ENCODE assay signal across 13 mouse cellular contexts in genomic region chr12:76459032-76459431, GRCm38 (mm10). TPM values are rescaled to one million over a fixed set of nuclear protein-coding genes. Genes with fewer than 3 reads are reported as not detected.
DNase-seq lines count a peak whose midpoint lies in the region; ATAC-seq and TF ChIP-seq lines count a peak whose summit lies in the region.
"Had no signal": no experiment of that assay in that cellular context is flagged by ENCODE, and none has a peak within 500 bp of the region (broad histone marks: within the 10 kb centered on the region; RNA-seq: fewer than 3 reads in every experiment).

No protein-coding gene starts in this region.

- H3K9ac ChIP-seq in kidney, embryonic 15.5 days = no peak overlapping the region
- no peak overlapping the region for H3K9ac ChIP-seq in MEL (ENCODE audit: control insufficient read depth, low read depth, low read length, poor library complexity, severe bottlenecking)
- H3K9ac ChIP-seq in intestine, postnatal 0 days (ENCODE audit: low read depth, low read length) = no peak overlapping the region
- H3K9ac ChIP-seq: embryonic facial prominence, embryonic 15.5 days; hindbrain, embryonic 12.5 days had no signal

- TF ChIP-seq EP300 in MEL (IDR thresholded peaks at IDR 0.05; ENCODE audit: low read depth in 1 of 2, low read length in 2 of 2) = no peak

- H3K4me1 ChIP-seq in kidney, embryonic 15.5 days = peaks cover 14% of the 10 kb centered on the region; the same call in 1 of the 2 replicates
- H3K4me1 ChIP-seq in MEL (ENCODE audit: control insufficient read depth in 1 of 2, insufficient read depth in 2 of 2, low read length in 2 of 2) = 0 out of 4 replicates have a peak, but pooled peaks cover 0 to 6% of the 10 kb centered on the region in 2 experiments
- H3K4me1 ChIP-seq in intestine, postnatal 0 days (replicated peaks; ENCODE audit: control insufficient read depth, insufficient read depth, low read length) = no peaks in the 10 kb centered on the region
- H3K4me1 ChIP-seq: hindbrain, embryonic 12.5 days had no signal

- H3K27me3 ChIP-seq in kidney, embryonic 15.5 days = no peaks in the 10 kb centered on the region
- no peaks in the 10 kb centered on the region for H3K27me3 ChIP-seq in MEL (ENCODE audit: control insufficient read depth in 1 of 2, insufficient read depth in 2 of 2, low read length in 2 of 2)
- no peaks in the 10 kb centered on the region for H3K27me3 ChIP-seq in intestine, postnatal 0 days (replicated peaks; ENCODE audit: control insufficient read depth, insufficient read depth, low read length)
- H3K27me3 ChIP-seq: embryonic facial prominence, embryonic 15.5 days; hindbrain, embryonic 12.5 days had no signal

- H3K79me2 ChIP-seq in MEL (ENCODE audit: control insufficient read depth, insufficient read depth, low read length, poor library complexity) = no peaks in the 10 kb centered on the region

- H3K36me3 ChIP-seq in kidney, embryonic 15.5 days = no peaks in the 10 kb centered on the region
- H3K36me3 ChIP-seq in MEL (ENCODE audit: control insufficient read depth in 1 of 2, insufficient read depth in 2 of 2, low read length in 2 of 2) = peaks cover 0 to 2% of the 10 kb centered on the region in 2 experiments; a peak in 2 of 4 replicates
- H3K36me3 ChIP-seq in intestine, postnatal 0 days (ENCODE audit: control insufficient read depth, insufficient read depth) = no peaks in the 10 kb centered on the region
- H3K36me3 ChIP-seq: embryonic facial prominence, embryonic 15.5 days; hindbrain, embryonic 12.5 days had no signal

- TF ChIP-seq RAD21 in MEL (IDR thresholded peaks at IDR 0.05; ENCODE audit: low read depth, low read length) = no peak

- 0 out of 2 replicates have a peak overlapping the region, but pooled peaks have one; percentile 16 for H3K27ac ChIP-seq in kidney, embryonic 15.5 days
- no peak overlapping the region for H3K27ac ChIP-seq in MEL (ENCODE audit: control insufficient read depth, low read depth, low read length)
- no peak overlapping the region for H3K27ac ChIP-seq in intestine, postnatal 0 days (ENCODE audit: low read depth, low read length)
- H3K27ac ChIP-seq in left cerebral cortex, adult 2 months = no peak overlapping the region
- H3K27ac ChIP-seq: embryonic facial prominence, embryonic 15.5 days; hindbrain, embryonic 12.5 days had no signal

- no peak overlapping the region for H3K4me2 ChIP-seq in kidney, embryonic 15.5 days
- H3K4me2 ChIP-seq in intestine, postnatal 0 days (replicated peaks; ENCODE audit: low read depth) = no peak overlapping the region
- H3K4me2 ChIP-seq: embryonic facial prominence, embryonic 15.5 days; hindbrain, embryonic 12.5 days had no signal

- ATAC-seq in kidney, embryonic 15.5 days (replicated peaks; ENCODE audit: low FRiP score) = 0 out of 2 replicates have a peak, but pooled peaks have one; percentile 40
- ATAC-seq in intestine, postnatal 0 days = 0 out of 2 replicates have a peak, but pooled peaks have one; percentile 41

- no peaks in the 10 kb centered on the region for H3K9me3 ChIP-seq in kidney, embryonic 15.5 days (replicated peaks)
- no peaks in the 10 kb centered on the region for H3K9me3 ChIP-seq in MEL (replicated peaks; ENCODE audit: insufficient read depth, low read length)
- no peaks in the 10 kb centered on the region for H3K9me3 ChIP-seq in intestine, postnatal 0 days (ENCODE audit: control insufficient read depth)
- H3K9me3 ChIP-seq: embryonic facial prominence, embryonic 15.5 days; hindbrain, embryonic 12.5 days had no signal

- 40% methylated on average over 4 of the region's 4 CpGs for WGBS in kidney, embryonic 15.5 days
- WGBS in intestine, postnatal 0 days = 47% methylated on average over 4 of the region's 4 CpGs

- no peak for TF ChIP-seq POLR2A in MEL (IDR thresholded peaks at IDR 0.05; ENCODE audit: control insufficient read depth in 1 of 2, insufficient read depth in 1 of 2, low read depth in 1 of 2, low read length in 2 of 2, poor library complexity in 1 of 2)

- no peak for DNase-seq in kidney, adult 18-20 months
- DNase-seq in 416B (ENCODE audit: low read depth) = peak; percentile 51
- peak; percentile 31 for DNase-seq in MEL (ENCODE audit: low read depth, low spot score)
- no peak for DNase-seq in thymus, postnatal 14 days
- no peak for DNase-seq in right cerebral cortex, postnatal 10 days (ENCODE audit: low spot score in 2 of 2)
- no peak for DNase-seq in left cerebral cortex, adult 2 months (ENCODE audit: extremely low spot score in 1 of 2, low spot score in 2 of 2)
- DNase-seq: cerebellum, adult 9-11 months; thymus, adult 2 months had no signal

- intact Hi-C loops in left cerebral cortex, adult 2 months (cut with DNase I) = no loop called here

- TF ChIP-seq CTCF in MEL (IDR thresholded peaks at IDR 0.05 in 2 of 3, conservative IDR thresholded peaks at IDR 0.05 in 1 of 3; ENCODE audit: control insufficient read depth in 1 of 3, insufficient read depth in 1 of 3, low read depth in 2 of 3, low read length in 3 of 3, poor library complexity in 1 of 3, severe bottlenecking in 1 of 3) = no peak
- TF ChIP-seq CTCF in intestine, postnatal 0 days (IDR thresholded peaks at IDR 0.05; ENCODE audit: low read depth) = no peak
- no peak for TF ChIP-seq CTCF in left cerebral cortex, adult 2 months (IDR thresholded peaks at IDR 0.05)

- no peak overlapping the region for H3K4me3 ChIP-seq in kidney, embryonic 15.5 days (replicated peaks)
- H3K4me3 ChIP-seq in MEL (ENCODE audit: control insufficient read depth in 1 of 2, insufficient read depth in 1 of 2, low read depth in 2 of 2, low read length in 2 of 2) = no peak overlapping the region
- no peak overlapping the region for H3K4me3 ChIP-seq in intestine, postnatal 0 days (ENCODE audit: low read depth, low read length)
- H3K4me3 ChIP-seq in left cerebral cortex, adult 2 months = no peak overlapping the region
- H3K4me3 ChIP-seq: embryonic facial prominence, embryonic 15.5 days; hindbrain, embryonic 12.5 days had no signal

TF ChIP-seq in MEL, 35 proteins besides CTCF, POLR2A, EP300 and RAD21:
- TF ChIP-seq GABPA (IDR thresholded peaks at IDR 0.05; ENCODE audit: low read depth, low read length) (no peak), USF1 (IDR thresholded peaks at IDR 0.05; ENCODE audit: low read depth, low read length) (no peak), NRF1 (IDR thresholded peaks at IDR 0.05; ENCODE audit: insufficient read depth, low read depth, low read length, poor library complexity, severe bottlenecking) (no peak), SMC3 (IDR thresholded peaks at IDR 0.05; ENCODE audit: low read depth, low read length) (no peak), UBTF (IDR thresholded peaks at IDR 0.05; ENCODE audit: borderline replicate concordance, insufficient read depth, low read depth, low read length) (no peak)

RNA-seq across cellular contexts. Expression of gene Ppp1r36, which starts 41.7 kb away (rescaled TPM):
- 3.1 and 4.3 TPM in 2 replicates for polyA plus RNA-seq in kidney, embryonic 15.5 days (2015; fragmentation: Nextera tagmentation; extraction: Ambion mirVana)
- total RNA-seq in MEL (2012; rRNA removed) = not detected in 2 replicates
- not detected for polyA plus RNA-seq in MEL (2012; ENCODE audit: insufficient read depth in 1 of 2, insufficient read length in 2 of 2, low read depth in 1 of 2, low replicate concordance in 2 of 2, missing spikeins in 1 of 2)
- 0.90 and 1.1 TPM in 2 replicates for polyA plus RNA-seq in intestine, postnatal 0 days (2015; fragmentation: Nextera tagmentation; extraction: Ambion mirVana)
- total RNA-seq in left cerebral cortex, adult 2 months (2021) = 1 to 10 TPM; 1.1 to 1.4 TPM
- polyA plus RNA-seq: liver, adult 2 months; thymus, adult 2 months had no signal

RNA-seq across cellular contexts. Expression of gene Hspa2, which starts 55.1 kb away (rescaled TPM):
- 9.3 and 10.3 TPM in 2 replicates for polyA plus RNA-seq in kidney, embryonic 15.5 days (2015; fragmentation: Nextera tagmentation; extraction: Ambion mirVana)
- 5.3 and 6.6 TPM in 2 replicates for total RNA-seq in MEL (2012; rRNA removed)
- 1 to 10 TPM in 1 of 2 experiments, not detected in 1; 9.3 TPM for polyA plus RNA-seq in MEL (2012; ENCODE audit: insufficient read depth in 1 of 2, insufficient read length in 2 of 2, low read depth in 1 of 2, low replicate concordance in 2 of 2, missing spikeins in 1 of 2)
- polyA plus RNA-seq in intestine, postnatal 0 days (2015; fragmentation: Nextera tagmentation; extraction: Ambion mirVana) = 16.9 and 23.5 TPM in 2 replicates
- 10 to 100 TPM; 64.9 to 66.4 TPM for total RNA-seq in left cerebral cortex, adult 2 months (2021)

Comparison
In these comparisons a context has a peak if more than half of its experiments do, and no peak if none do; other contexts are left out.
1. DNase-seq: peak in 416B (single experiment) and MEL (single experiment); none in kidney, adult 18-20 months (single experiment), thymus, postnatal 14 days (single experiment), right cerebral cortex, postnatal 10 days (0 of 2) and left cerebral cortex, adult 2 months (0 of 2).